Mouse (Mus musculus): ENCODE results near the gene Cyp27b1.
"Not testable (repeated sequence)": the region's sequence is repeated elsewhere in the genome, so short reads cannot be mapped to it uniquely, and the experiment has no call there.

GRCm38 (mm10) chr10:127072969-127073368, 24.9 kb downstream of the Cyp27b1 start:
- TF ChIP-seq GATA1 (IDR thresholded peaks at IDR 0.05; ENCODE audit: borderline replicate concordance, low read length); FLI1 (IDR thresholded peaks at IDR 0.05; ENCODE audit: low read length): not testable (repeated sequence)

Measured in megakaryocyte, embryonic 14.5 days (primary cell).